Comparison of ENCODE assay signal across 8 mouse cellular contexts in the genomic region with DNA sequence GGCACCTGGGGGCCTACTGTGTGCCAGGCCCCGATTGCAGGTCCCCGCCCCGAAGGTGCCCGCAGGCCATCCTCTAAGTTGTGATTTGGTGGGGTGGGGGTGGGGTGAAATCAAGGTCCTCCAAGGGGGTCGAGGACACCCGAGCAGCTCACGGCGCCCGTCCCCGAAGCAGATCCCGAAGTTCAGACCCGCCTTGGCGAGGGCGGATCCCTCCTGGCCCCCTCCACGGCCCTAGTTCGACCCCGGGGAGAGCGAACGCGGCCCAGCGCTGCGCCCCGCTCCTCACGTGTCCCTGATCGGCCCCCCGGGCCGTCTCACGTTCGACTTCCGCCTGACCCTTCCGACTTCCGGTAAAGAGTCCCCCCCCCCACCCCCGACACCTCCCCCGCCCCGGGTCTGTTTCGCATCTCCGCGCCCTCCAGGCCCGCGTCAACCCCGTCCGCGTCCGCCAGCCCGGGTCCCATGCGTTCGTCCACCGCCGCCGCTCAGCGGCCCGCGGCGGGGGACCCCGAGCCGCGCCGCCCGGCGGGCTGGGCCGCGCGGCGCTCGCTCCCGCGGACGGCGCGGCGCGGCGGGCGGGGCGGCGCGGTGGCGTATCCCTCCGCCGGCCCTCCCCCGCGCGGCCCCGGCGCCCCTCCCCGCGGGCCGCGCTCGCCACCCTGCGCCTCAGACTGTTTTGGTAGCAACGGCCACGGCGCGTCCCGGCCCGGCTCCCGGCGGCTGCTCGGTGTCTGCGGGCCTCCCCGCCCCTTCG. TPM values are rescaled to one million over a fixed set of nuclear protein-coding genes. Genes with fewer than 3 reads are reported as not detected.
DNase-seq lines count a peak whose midpoint lies in the region; ATAC-seq lines count a peak whose summit lies in the region.

Gene Atxn2 (plus strand): TSS at position 164 of the 754 bp plus-strand sequence.

- intact Hi-C loops in left cerebral cortex, postnatal 25 days (cut with DNase I): loop anchor here (5.0 to 10.0 kb wide), 4 partner anchors 49 to 443 kb away; partner anchors contain the start of genes Acad10, Brap, Ppp1cc and Sh2b3

- ATAC-seq in intestine, embryonic 16.5 days: peak; percentile 81

- H3K4me3 ChIP-seq in intestine, embryonic 16.5 days (ENCODE audit: low read length): peak within 1 kb of the TSS; percentile 98

- peak within 1 kb of the TSS; percentile 98 for H3K9ac ChIP-seq in intestine, embryonic 16.5 days (ENCODE audit: low read depth, low read length)

- under 1% methylated on average over 77 of the region's 103 CpGs for WGBS in intestine, embryonic 16.5 days

- peaks cover 29% of the 10 kb centered on the region for H3K4me1 ChIP-seq in intestine, embryonic 16.5 days (ENCODE audit: control insufficient read depth, insufficient read depth, low read length)

- H3K27me3 ChIP-seq in intestine, embryonic 16.5 days (replicated peaks; ENCODE audit: control insufficient read depth, insufficient read depth, low read length): no peaks in the 10 kb centered on the region

- H3K36me3 ChIP-seq in intestine, embryonic 16.5 days (ENCODE audit: control insufficient read depth, insufficient read depth, low read length): no peaks in the 10 kb centered on the region

- DNase-seq in adrenal gland, adult 2 months: peak; percentile 93
- DNase-seq in embryo, embryonic 11.5 days (ENCODE audit: low read depth, low spot score): peak; percentile 77
- DNase-seq in gastrocnemius, postnatal 4 days (ENCODE audit: low spot score in 2 of 2): peak; percentile 82 to 87
- peak; percentile 74 to 83 for DNase-seq in left cerebral cortex, postnatal 25 days (ENCODE audit: low spot score in 2 of 2)
- peak; percentile 92 for DNase-seq in mesoderm, embryonic 11.5 days (ENCODE audit: low read depth, low spot score)
- DNase-seq in right cerebral cortex, postnatal 25 days: peak; percentile 82
- DNase-seq in urinary bladder, postnatal 4 days (ENCODE audit: low spot score in 2 of 2): peak; percentile 86 to 87

- H3K9me3 ChIP-seq in intestine, embryonic 16.5 days (ENCODE audit: control insufficient read depth, low read length): no peaks in the 10 kb centered on the region

- peak within 1 kb of the TSS; percentile 97 for H3K27ac ChIP-seq in intestine, embryonic 16.5 days (ENCODE audit: low read length)

- H3K4me2 ChIP-seq in intestine, embryonic 16.5 days (ENCODE audit: low read depth, low read length): peak within 1 kb of the TSS; percentile 86

RNA-seq across cellular contexts. Expression of gene Atxn2, which starts in this region (rescaled TPM):
- 100 to 1,000 TPM; 146 to 229 TPM for total RNA-seq in adrenal gland, adult 2 months (2021)
- polyA plus RNA-seq in adrenal gland, adult 2 months (2012; rRNA removed): 214 and 218 TPM in 2 replicates
- total RNA-seq in gastrocnemius, postnatal 4 days (2021): 100 to 1,000 TPM; 143 to 152 TPM
- polyA plus RNA-seq in intestine, embryonic 16.5 days (2015; fragmentation: Nextera tagmentation; extraction: Ambion mirVana): 27.9 and 30.7 TPM in 2 replicates
- 100 to 1,000 TPM; 228 to 234 TPM for total RNA-seq in left cerebral cortex, postnatal 25 days (2021)

Comparison
In these comparisons a context has a peak if more than half of its experiments do, and no peak if none do; other contexts are left out.
1. Peak in every context shown above with its lines: DNase-seq, ATAC-seq, H3K4me3 ChIP-seq and H3K27ac ChIP-seq.